Mouse (Mus musculus) forebrain, embryonic 16.5 days (tissue): ENCODE results near the gene Slc2a12. TPM values are rescaled to one million over a fixed set of nuclear protein-coding genes. Genes with fewer than 3 reads are reported as not detected.

Source experiments
- ATAC-seq: fragments of 200-750 bp; cut with Nextera tagmentation; 2 replicates; pipeline ENCODE4 v1.8.0; 2017; ENCODE audit warnings: mild to moderate bottlenecking, moderate library complexity
- H3K27ac ChIP-seq: fragments of 300-500 bp; sonication (generic); 2 replicates; pipeline ENCODE4 v1.5.1; 2014; ENCODE audit warnings: low read length, control low read depth
- H3K27me3 ChIP-seq: fragments of 300-500 bp; sonication (generic); replicated peaks from 2 replicates; pipeline ENCODE4 v1.6.1; 2014; ENCODE audit warnings: low read length; ENCODE audit not compliant: control insufficient read depth, insufficient read depth
- H3K36me3 ChIP-seq: fragments of 300-500 bp; sonication (generic); 2 replicates; pipeline ENCODE4 v1.6.1; 2014; ENCODE audit not compliant: control insufficient read depth, insufficient read depth
- H3K4me1 ChIP-seq: fragments of 300-500 bp; sonication (generic); replicated peaks from 2 replicates; pipeline ENCODE4 v1.6.1; 2014; ENCODE audit warnings: low read length; ENCODE audit not compliant: control insufficient read depth, insufficient read depth
- H3K4me2 ChIP-seq: fragments of 300-500 bp; sonication (generic); 2 replicates; pipeline ENCODE4 v1.6.1; 2014; ENCODE audit warnings: mild to moderate bottlenecking, low read length, control low read depth
- H3K4me3 ChIP-seq: fragments of 300-500 bp; sonication (generic); replicated peaks from 2 replicates; pipeline ENCODE4 v1.5.1; 2014; ENCODE audit warnings: mild to moderate bottlenecking, low read length, control low read depth
- H3K9ac ChIP-seq: fragments of 300-500 bp; sonication (generic); replicated peaks from 2 replicates; pipeline ENCODE4 v1.6.1; 2014; ENCODE audit warnings: low read depth, low read length, control low read depth
- H3K9me3 ChIP-seq: fragments of 300-500 bp; sonication (generic); 2 replicates; pipeline ENCODE4 v1.6.1; 2016; ENCODE audit warnings: low read length; ENCODE audit not compliant: control insufficient read depth
- WGBS: fragments of 180-500 bp; shearing (Covaris S2); extraction: QIAGEN DNeasy Blood & Tissue Kit; methylation state at CpG from one replicate; pipeline ENCODE4 v1.1.7; 2014; 5-methylcytosine and 5-hydroxymethylcytosine counted together
- microRNA-seq: library from miRNA; unstranded; fragments of <30 nt; microRNA quantifications from one replicate; pipeline ENCODE4, GENCODE M21; 2017
- polyA plus RNA-seq: library from polyadenylated mRNA; unstranded; fragments of >200 nt; fragmentation: Nextera tagmentation; extraction: Ambion mirVana; gene quantifications from 2 replicates; pipeline ENCODE4 v1.2.1, GENCODE M21; 2015

The Slc2a12 gene
- polyA plus RNA-seq, 1 experiment from 2014 or later: 4.2 TPM

GRCm38 (mm10) chr10:22732181-22732580, 87.4 kb downstream of the Slc2a12 start:
- Histone ChIP-seq H3K27me3 (no peaks in the 10 kb centered on the region), H3K36me3 (no peaks in the 10 kb centered on the region), H3K4me3 (peak overlapping the region; percentile 100), H3K4me1 (peaks cover 24% of the 10 kb centered on the region), H3K9me3 (no peaks in the 10 kb centered on the region), H3K27ac (no peak overlapping the region), H3K9ac (peak overlapping the region; percentile 100), H3K4me2 (peak overlapping the region; percentile 95)
- no peak for ATAC-seq
- WGBS: 70% methylated on average over 10 of the region's 10 CpGs

- Histone ChIP-seq H3K4me1 (peaks cover 18% of the 10 kb centered on the region), H3K4me3 (no peak overlapping the region), H3K9me3 (no peaks in the 10 kb centered on the region), H3K9ac (no peak overlapping the region), H3K4me2 (no peak overlapping the region), H3K36me3 (no peaks in the 10 kb centered on the region), H3K27ac (peak overlapping the region; percentile 68), H3K27me3 (no peaks in the 10 kb centered on the region)
- ATAC-seq: peak; percentile 37
- WGBS: 46% methylated on average over 7 of the region's 7 CpGs
These were observed 101.1 kb downstream of the Slc2a12 start for GRCm38 (mm10) chr10:22745922-22746321.

GRCm38 (mm10) chr10:22746334-22747322, 101.8 kb downstream of the Slc2a12 start:
- no peaks in the 10 kb centered on the region for H3K9me3 ChIP-seq
- H3K36me3 ChIP-seq: no peaks in the 10 kb centered on the region
- 30% methylated on average over 13 of the region's 13 CpGs for WGBS
- no peaks in the 10 kb centered on the region for H3K27me3 ChIP-seq
- peak; percentile 96 for ATAC-seq
- H3K4me1 ChIP-seq: peaks cover 18% of the 10 kb centered on the region
- H3K4me3 ChIP-seq: no peak overlapping the region
- H3K27ac ChIP-seq: peak overlapping the region; percentile 68
- no peak overlapping the region for H3K4me2 ChIP-seq
- no peak overlapping the region for H3K9ac ChIP-seq

- H3K9me3 ChIP-seq: no peaks in the 10 kb centered on the region
- ATAC-seq: no peak
- H3K27ac ChIP-seq: no peak overlapping the region
- H3K9ac ChIP-seq: no peak overlapping the region
- no peak overlapping the region for H3K4me3 ChIP-seq
- H3K4me2 ChIP-seq: no peak overlapping the region
- no peaks in the 10 kb centered on the region for H3K36me3 ChIP-seq
- H3K27me3 ChIP-seq: no peaks in the 10 kb centered on the region
- 76% methylated on average over 5 of the region's 5 CpGs for WGBS
- H3K4me1 ChIP-seq: peaks cover 11% of the 10 kb centered on the region
These were observed 106.4 kb downstream of the Slc2a12 start for GRCm38 (mm10) chr10:22751175-22751682.

Small RNA genes within 50 kb of the gene (microRNA-seq; reads per million reads assigned to microRNA genes)
- 1.2 reads per million for gene Mir7663

Other genes starting within 250 kb of the Slc2a12 start
- gene Tbpl1, start 86.9 kb downstream of the Slc2a12 start, polyA plus RNA-seq: 110 and 114 TPM in 2 replicates
- 0.22 and 0.71 TPM in 2 replicates for gene Tcf21, start 175.2 kb downstream of the Slc2a12 start, polyA plus RNA-seq